9 mouse cellular contexts compared by ENCODE assay signal in the genomic region with DNA sequence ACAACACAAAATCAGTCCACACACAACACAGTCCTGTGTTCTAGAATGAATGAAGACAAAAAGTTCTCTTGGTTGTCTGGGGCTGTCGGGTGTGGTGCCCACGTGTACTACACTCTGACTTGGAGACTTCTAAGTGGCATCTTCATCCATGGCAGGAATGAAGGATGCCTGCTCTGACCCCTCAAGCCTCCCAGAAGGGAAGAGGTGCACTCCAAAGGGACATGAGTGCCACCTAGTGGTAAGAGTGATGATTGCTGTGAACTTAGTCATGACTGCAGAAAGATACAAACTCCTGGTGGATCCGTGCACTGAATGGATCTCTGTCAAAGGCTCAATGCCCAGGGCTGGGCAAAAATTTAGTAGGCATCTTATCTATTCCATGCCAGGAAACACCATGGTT. TPM values are rescaled to one million over a fixed set of nuclear protein-coding genes. Genes with fewer than 3 reads are reported as not detected.
A peak's percentile ranks its signal among the peaks of the same experiment; 100 is the strongest.
DNase-seq lines count a peak whose midpoint lies in the region; ATAC-seq and TF ChIP-seq lines count a peak whose summit lies in the region.
"Had no signal": no experiment of that assay in that cellular context is flagged by ENCODE, and none has a peak within 500 bp of the region (broad histone marks: within the 10 kb centered on the region; RNA-seq: fewer than 3 reads in every experiment).

No protein-coding gene starts in this region.

- H3K79me2 ChIP-seq in liver, adult 2 months (ENCODE audit: control insufficient read depth, insufficient read depth, low read length): no peaks in the 10 kb centered on the region

- H3K36me3 ChIP-seq in liver, adult 2 months (ENCODE audit: control insufficient read depth, insufficient read depth, low read length): no peaks in the 10 kb centered on the region
- H3K36me3 ChIP-seq: heart, embryonic 13.5 days had no signal

- no peaks in the 10 kb centered on the region for H3K4me1 ChIP-seq in bone marrow macrophage, adult 2 months (ENCODE audit: control insufficient read depth, insufficient read depth, low read length)
- H3K4me1 ChIP-seq in liver, adult 2 months (ENCODE audit: control insufficient read depth, insufficient read depth, low read length): no peaks in the 10 kb centered on the region
- H3K4me1 ChIP-seq: heart, embryonic 13.5 days had no signal

- TF ChIP-seq POLR2A in bone marrow macrophage, adult 2 months (IDR thresholded peaks at IDR 0.05; ENCODE audit: borderline replicate concordance, low read depth, low read length): no peak
- TF ChIP-seq POLR2A in liver, adult 2 months (IDR thresholded peaks at IDR 0.05; ENCODE audit: extremely low read depth, insufficient read depth, low read length): no peak

- H3K9ac ChIP-seq in liver, adult 2 months (ENCODE audit: low read depth, low read length): no peak overlapping the region
- H3K9ac ChIP-seq: heart, embryonic 13.5 days had no signal

- no peaks in the 10 kb centered on the region for H3K27me3 ChIP-seq in liver, adult 2 months (ENCODE audit: control insufficient read depth, insufficient read depth, low read length)

- DNase-seq in 3T3-L1 (ENCODE audit: low read depth, low spot score) (peak; percentile 84), A20 (ENCODE audit: low read depth, low spot score) (peak; percentile 56)
- peak; percentile 70 for DNase-seq in induced T-regulatory cell, adult 2 months (ENCODE audit: low read depth)
- DNase-seq in liver, adult 2 months (ENCODE audit: extremely low read depth, low read depth, low spot score): peak; percentile 33
- peak; percentile 36 for DNase-seq in retina, adult 2 months (ENCODE audit: low read depth, low spot score)
- no peak for DNase-seq in urinary bladder, postnatal 10 days (ENCODE audit: low spot score)

- no peak overlapping the region for H3K4me3 ChIP-seq in bone marrow macrophage, adult 2 months (ENCODE audit: insufficient read depth, low read length)
- no peak overlapping the region for H3K4me3 ChIP-seq in liver, adult 2 months (ENCODE audit: insufficient read depth, low read depth, low read length)
- H3K4me3 ChIP-seq: heart, embryonic 13.5 days had no signal

- 2% methylated on average over 3 of the region's 3 CpGs for WGBS in liver, adult 2 months

- H3K27ac ChIP-seq in bone marrow macrophage, adult 2 months (ENCODE audit: insufficient read depth, low read depth, low read length): no peak overlapping the region
- no peak overlapping the region for H3K27ac ChIP-seq in liver, adult 2 months (replicated peaks; ENCODE audit: insufficient read depth, low read depth, low read length)
- H3K27ac ChIP-seq: heart, embryonic 13.5 days had no signal

- peak; percentile 77 for ATAC-seq in erythroblast, adult 5-6 weeks (replicated peaks; ENCODE audit: low FRiP score, poor library complexity, severe bottlenecking)

- peak; percentile 62 for TF ChIP-seq CTCF in bone marrow macrophage, adult 2 months (IDR thresholded peaks at IDR 0.05; ENCODE audit: low read depth, low read length)
- peak; percentile 69 for TF ChIP-seq CTCF in liver, adult 2 months (IDR thresholded peaks at IDR 0.05; ENCODE audit: low read depth, low read length)

RNA-seq across cellular contexts. Expression of gene Gja4, which starts 5.8 kb away (rescaled TPM):
- polyA plus RNA-seq in bone marrow macrophage, adult 2 months (2012; ENCODE audit: insufficient read depth, insufficient read length, missing spikeins): not detected in 2 replicates
- not detected in 2 replicates for total RNA-seq in erythroblast, adult 5-6 weeks (2015; ENCODE audit: low replicate concordance)
- not detected in 2 replicates for total RNA-seq in erythroblast, adult 5-6 weeks (2017; ENCODE audit: low replicate concordance)
- 1.5 and 1.9 TPM in 2 replicates for total RNA-seq in liver, adult 2 months (2014; rRNA removed)
- polyA plus RNA-seq in liver, adult 2 months (2012; rRNA removed): 8.0 and 8.8 TPM in 2 replicates

RNA-seq across cellular contexts. Expression of gene Gjb3, which starts 11.0 kb away (rescaled TPM):
- not detected in 2 replicates for polyA plus RNA-seq in bone marrow macrophage, adult 2 months (2012; ENCODE audit: insufficient read depth, insufficient read length, missing spikeins)
- total RNA-seq in erythroblast, adult 5-6 weeks (2015; ENCODE audit: low replicate concordance): 0.84 TPM in 1 of 2 replicates, not detected in the other
- 2.4 TPM in 1 of 2 replicates, not detected in the other for total RNA-seq in erythroblast, adult 5-6 weeks (2017; ENCODE audit: low replicate concordance)
- total RNA-seq in liver, adult 2 months (2014; rRNA removed): not detected in 2 replicates
- not detected in 2 replicates for polyA plus RNA-seq in liver, adult 2 months (2012; rRNA removed)
- polyA plus RNA-seq: heart, embryonic 13.5 days had no signal

RNA-seq across cellular contexts. Expression of gene Gjb4, which starts 34.3 kb away (rescaled TPM):
- not detected in 2 replicates for polyA plus RNA-seq in bone marrow macrophage, adult 2 months (2012; ENCODE audit: insufficient read depth, insufficient read length, missing spikeins)
- not detected in 2 replicates for total RNA-seq in erythroblast, adult 5-6 weeks (2015; ENCODE audit: low replicate concordance)
- total RNA-seq in erythroblast, adult 5-6 weeks (2017; ENCODE audit: low replicate concordance): not detected in 2 replicates
- total RNA-seq in liver, adult 2 months (2014; rRNA removed): not detected in 2 replicates
- polyA plus RNA-seq in liver, adult 2 months (2012; rRNA removed): not detected in 2 replicates

RNA-seq across cellular contexts. Expression of gene Gjb5, which starts 38.4 kb away (rescaled TPM):
- not detected in 2 replicates for polyA plus RNA-seq in bone marrow macrophage, adult 2 months (2012; ENCODE audit: insufficient read depth, insufficient read length, missing spikeins)
- not detected in 2 replicates for total RNA-seq in erythroblast, adult 5-6 weeks (2015; ENCODE audit: low replicate concordance)
- total RNA-seq in erythroblast, adult 5-6 weeks (2017; ENCODE audit: low replicate concordance): not detected in 2 replicates
- not detected in 2 replicates for total RNA-seq in liver, adult 2 months (2014; rRNA removed)
- polyA plus RNA-seq in liver, adult 2 months (2012; rRNA removed): 0.05 TPM in 1 of 2 replicates, not detected in the other
